Mouse (Mus musculus) thymus, postnatal 14 days (tissue): ENCODE data around the gene Mrnip.
"Not testable (repeated sequence)": the region's sequence is repeated elsewhere in the genome, so short reads cannot be mapped to it uniquely, and the experiment has no call there.

ENCODE experiments used
- DNase-seq: peaks from one replicate; pipeline ENCODE4 v3.0.0; 2021

The Mrnip gene

GRCm38 (mm10) chr11:50174111-50174729, at the start of gene Mrnip:
Mrnip (plus strand) TSS chr11:50174444.
- DNase-seq: not testable (repeated sequence)

GRCm38 (mm10) chr11:50127781-50128180, 46.5 kb upstream of the Mrnip start:
- DNase-seq: no peak

- DNase-seq: peak; percentile 93
Observed at GRCm38 (mm10) chr11:50130811-50131766, 43.2 kb upstream of the Mrnip start, which contains the start of gene Tbc1d9b. Tbc1d9b (plus strand) TSS chr11:50131396.

- no peak for DNase-seq
Observed at GRCm38 (mm10) chr11:50131801-50132201, 42.4 kb upstream of the Mrnip start.

GRCm38 (mm10) chr11:50132265-50132664, 42.0 kb upstream of the Mrnip start:
- no peak for DNase-seq

GRCm38 (mm10) chr11:50134136-50134859, 39.9 kb upstream of the Mrnip start:
- DNase-seq: no peak

GRCm38 (mm10) chr11:50138206-50138822, 35.9 kb upstream of the Mrnip start:
- DNase-seq: no peak

- no peak for DNase-seq
Observed at GRCm38 (mm10) chr11:50139571-50139970, 34.7 kb upstream of the Mrnip start.

GRCm38 (mm10) chr11:50145529-50145928, 28.7 kb upstream of the Mrnip start:
- DNase-seq: no peak

- no peak for DNase-seq
Observed at GRCm38 (mm10) chr11:50146121-50146520, 28.1 kb upstream of the Mrnip start.

GRCm38 (mm10) chr11:50147267-50147957, 26.8 kb upstream of the Mrnip start:
- no peak for DNase-seq

- no peak for DNase-seq
Observed at GRCm38 (mm10) chr11:50147958-50148476, 26.2 kb upstream of the Mrnip start.

GRCm38 (mm10) chr11:50149200-50149599, 25.0 kb upstream of the Mrnip start:
- no peak for DNase-seq

- no peak for DNase-seq
Observed at GRCm38 (mm10) chr11:50149603-50150150, 24.6 kb upstream of the Mrnip start.

- DNase-seq: no peak
Observed at GRCm38 (mm10) chr11:50151374-50151773, 22.9 kb upstream of the Mrnip start.

- DNase-seq: no peak
Observed at GRCm38 (mm10) chr11:50154166-50154565, 20.1 kb upstream of the Mrnip start.

GRCm38 (mm10) chr11:50154777-50155520, 19.3 kb upstream of the Mrnip start:
- no peak for DNase-seq

- no peak for DNase-seq
Observed at GRCm38 (mm10) chr11:50155785-50156184, 18.5 kb upstream of the Mrnip start.

- DNase-seq: no peak
Observed at GRCm38 (mm10) chr11:50156725-50157258, 17.5 kb upstream of the Mrnip start.

GRCm38 (mm10) chr11:50158346-50158745, 15.9 kb upstream of the Mrnip start:
- no peak for DNase-seq

GRCm38 (mm10) chr11:50159347-50159746, 14.9 kb upstream of the Mrnip start:
- no peak for DNase-seq
